Mouse (Mus musculus) kidney, adult 9 months (tissue): ENCODE measurements around the gene Tsnax.
A peak's percentile ranks its signal among the peaks of the same experiment; 100 is the strongest.

Source experiments
- DNase-seq: peaks from one replicate; pipeline ENCODE4 v3.0.0; 2022

Gene Tsnax

DNA sequence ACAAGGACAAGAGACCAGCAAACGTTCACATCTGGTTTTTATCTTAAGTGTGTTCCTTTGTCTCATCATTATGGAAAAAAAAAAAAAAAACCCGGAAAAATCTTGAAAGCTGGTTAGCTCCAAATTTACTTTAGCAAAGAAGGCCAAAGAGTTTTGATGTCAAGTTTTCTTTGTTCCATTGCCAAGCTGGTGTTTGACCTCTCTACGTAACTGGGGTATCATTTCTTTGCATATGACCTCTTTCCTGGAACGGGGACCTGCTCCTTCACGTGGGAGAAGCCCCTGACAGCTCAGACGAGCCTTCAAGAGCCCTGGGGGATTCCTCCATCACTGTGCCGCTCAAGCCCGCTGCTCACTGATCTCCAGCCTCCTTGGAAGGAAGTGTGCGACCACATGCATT, 31.1 kb downstream of the Tsnax start:
- DNase-seq, result no peak

DNA sequence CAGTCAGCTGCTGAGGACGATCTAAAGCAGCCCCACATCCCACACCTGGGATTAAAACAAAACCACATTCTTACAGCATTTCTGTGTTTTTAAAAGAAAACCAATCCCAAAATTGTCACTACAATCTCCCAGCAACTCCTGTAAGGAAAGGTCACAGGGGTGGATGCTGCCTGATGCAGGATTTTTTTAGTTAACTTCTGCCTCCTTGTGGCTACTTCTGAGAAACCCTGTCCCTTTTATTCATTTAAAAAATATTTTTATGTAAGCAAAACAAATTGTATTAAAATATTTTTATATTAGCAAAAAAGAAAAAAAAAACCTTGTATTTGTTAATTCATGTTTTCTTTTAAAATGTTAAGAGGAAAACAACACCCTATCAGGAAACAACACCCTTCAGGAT, 33.0 kb downstream of the Tsnax start:
- no peak for DNase-seq

DNA sequence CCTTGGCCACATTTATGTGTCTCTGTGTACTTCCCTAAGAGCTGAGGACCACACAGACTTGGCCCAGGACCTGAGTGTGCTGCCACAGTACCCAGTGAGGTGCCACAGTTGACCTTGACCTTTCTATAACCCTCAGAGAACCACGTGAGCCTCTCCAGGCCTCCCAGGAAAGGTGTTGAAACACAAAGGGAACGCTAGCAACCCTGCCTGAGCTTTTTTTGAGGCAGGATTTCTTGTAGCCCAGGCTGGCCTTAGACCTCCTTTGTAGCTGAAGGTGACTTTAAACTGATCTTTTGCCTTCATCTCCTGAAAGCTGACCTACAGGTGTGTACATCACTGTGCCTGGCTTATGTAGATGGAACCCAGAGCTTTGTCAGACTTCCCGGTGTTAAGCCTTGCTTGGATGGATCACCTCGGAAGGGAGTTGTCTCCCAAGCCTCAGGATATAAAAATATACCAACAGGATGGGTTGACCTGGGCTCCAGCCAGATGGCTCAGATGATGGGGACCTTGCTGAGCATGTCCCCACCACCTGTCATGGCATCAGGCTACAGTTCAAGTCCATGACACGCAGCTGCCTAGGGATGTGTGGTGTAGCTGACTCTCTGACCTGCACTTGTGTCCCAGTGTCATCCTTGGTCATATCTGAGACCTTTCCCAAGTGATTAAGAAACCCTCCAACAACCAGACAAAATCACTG, 36.4 kb downstream of the Tsnax start:
- no peak for DNase-seq

DNA sequence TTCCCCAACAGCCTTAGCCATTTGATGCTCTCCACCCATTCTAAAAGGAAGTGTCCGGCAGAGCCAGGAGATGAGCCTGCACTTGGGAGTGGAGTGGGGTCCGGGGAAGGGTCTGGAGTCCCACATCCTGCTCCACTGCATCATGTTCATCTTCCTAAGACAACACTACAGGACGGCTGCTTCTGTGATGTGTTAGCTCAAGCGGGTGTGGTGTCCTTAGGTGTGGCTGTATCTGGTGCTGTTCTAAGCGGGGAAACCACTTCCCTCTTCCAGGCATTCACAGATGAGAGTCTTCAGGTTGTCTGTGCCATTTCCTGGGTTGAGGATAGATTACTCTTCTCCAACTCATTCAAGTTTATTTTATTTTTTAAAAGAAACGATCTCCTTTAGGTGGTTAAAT, 37.0 kb downstream of the Tsnax start:
- no peak for DNase-seq

DNA sequence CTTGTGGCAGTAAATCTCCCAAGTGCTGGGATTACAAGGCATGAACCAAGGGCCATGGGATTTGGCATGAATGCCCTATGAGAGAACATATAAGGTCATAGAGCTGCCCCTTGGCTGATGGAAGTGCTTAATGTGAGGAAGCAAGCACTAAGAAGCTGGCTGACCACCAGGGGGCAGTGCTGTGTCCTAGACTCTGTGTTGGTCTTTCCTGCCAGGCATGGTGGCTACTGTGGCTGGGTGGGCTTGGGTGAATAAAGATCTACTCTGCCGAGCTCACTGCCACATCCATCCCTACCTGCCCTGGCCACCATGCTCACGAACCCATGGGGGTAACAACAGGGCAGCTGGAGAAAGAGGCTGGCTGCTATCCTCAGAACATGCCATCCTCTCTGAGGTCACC, 39.2 kb downstream of the Tsnax start:
- peak; percentile 59 for DNase-seq

DNA sequence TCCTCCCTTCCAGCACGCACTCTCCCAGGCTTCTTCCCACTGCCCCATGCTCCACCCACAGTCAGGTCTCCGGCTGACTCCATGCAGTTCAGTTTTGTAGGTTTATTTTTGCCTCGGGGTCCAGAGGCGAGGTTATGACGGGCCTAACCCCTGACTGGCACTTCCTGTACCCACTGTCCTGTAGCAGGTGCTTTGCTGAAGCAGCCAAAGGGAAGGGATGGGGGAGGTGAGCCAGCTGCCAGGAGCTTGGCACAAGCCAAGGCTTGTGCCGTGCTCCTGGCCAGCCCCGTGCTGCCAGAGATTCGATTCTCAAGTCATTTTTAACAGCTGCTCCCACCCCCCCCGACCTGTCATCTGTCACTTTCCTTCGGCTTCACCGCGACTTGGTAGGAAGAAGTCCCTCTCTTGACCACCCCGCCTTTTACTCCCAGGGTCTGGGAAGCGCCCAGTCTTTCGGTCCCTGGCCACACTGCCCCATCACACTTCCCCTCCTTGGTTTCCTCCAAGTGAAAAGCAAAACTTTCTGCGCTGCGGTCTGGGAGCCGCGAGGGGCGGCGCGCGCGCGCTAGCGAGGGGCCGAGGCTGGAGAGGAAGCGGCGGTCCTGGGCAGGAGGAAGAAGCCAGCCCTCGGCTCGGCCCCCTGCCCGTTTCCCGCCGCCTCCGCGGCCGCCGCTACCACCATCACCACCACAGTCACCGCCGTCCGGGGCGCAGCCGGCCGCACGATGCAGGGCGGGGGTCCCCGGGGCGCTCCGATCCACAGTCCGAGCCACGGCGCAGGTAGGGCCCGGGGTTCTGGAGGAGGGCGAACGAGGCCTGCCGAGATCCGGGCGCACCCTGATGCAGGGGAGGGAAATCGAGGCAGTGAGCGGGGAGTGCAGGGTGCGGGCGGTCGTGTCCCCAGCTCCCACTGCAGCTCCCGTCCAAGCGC, 41.0 kb downstream of the Tsnax start, which contains the start of gene Disc1:
Gene Disc1 (plus strand): TSS at position 691 of the 931 bp plus-strand sequence.
- no peak for DNase-seq

DNA sequence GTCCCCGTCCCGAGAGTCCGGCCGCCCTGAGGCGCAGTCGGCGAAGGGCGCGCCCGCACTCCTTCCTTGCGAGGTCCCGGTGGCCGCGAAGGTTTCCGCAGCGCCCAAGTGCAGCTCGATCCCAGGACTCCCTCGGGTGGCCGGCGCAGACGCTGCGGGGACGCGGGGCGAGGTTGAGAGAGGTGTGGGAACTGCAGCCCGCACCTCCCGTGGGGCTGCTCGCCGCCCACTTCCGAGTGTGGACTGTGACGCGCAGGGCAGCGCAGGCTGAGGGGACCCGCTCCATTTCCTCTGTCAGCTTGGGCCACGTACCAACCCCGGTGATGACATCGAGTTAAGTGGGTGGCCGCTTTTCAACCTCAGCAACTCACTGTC, 41.6 kb downstream of the Tsnax start:
- peak; percentile 29 for DNase-seq

DNA sequence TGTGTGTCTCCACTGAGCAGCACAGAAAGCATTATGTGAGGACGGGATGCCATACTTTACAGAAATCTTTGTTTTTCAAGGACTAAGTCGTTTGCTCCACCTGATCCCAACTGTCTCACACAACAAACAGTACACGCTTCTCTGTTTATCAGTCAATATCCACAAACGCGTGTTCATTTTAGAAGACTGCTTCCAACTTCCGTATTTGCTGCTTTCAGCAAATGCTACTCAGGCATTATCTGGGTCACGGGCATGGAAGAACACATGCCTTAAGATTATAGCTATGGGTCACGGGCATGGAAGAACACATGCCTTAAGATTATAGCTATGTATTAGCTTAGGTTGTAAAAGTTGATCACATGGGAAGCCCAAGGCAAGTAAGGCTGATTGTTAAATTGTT, 48.1 kb downstream of the Tsnax start:
- DNase-seq, result no peak

DNA sequence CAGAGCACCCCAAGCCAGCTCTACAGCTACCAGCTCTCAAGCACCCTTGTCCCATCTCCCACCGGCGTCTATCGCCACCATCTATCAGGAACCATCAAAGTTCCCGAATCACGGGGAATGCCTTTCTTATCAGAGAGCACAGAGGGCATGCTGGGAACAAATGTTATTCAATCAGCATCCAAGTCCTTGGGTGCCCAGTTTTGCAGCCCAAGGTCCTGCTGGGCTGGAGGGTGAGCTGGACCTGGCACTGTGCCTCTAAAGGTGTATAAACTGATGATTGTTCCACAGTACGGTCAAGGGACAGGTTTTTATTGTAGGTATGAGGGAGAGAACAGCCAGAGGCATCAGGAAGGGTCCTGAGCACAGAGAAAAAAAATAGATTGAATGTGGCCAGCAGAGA, 52.8 kb downstream of the Tsnax start:
- no peak for DNase-seq

DNA sequence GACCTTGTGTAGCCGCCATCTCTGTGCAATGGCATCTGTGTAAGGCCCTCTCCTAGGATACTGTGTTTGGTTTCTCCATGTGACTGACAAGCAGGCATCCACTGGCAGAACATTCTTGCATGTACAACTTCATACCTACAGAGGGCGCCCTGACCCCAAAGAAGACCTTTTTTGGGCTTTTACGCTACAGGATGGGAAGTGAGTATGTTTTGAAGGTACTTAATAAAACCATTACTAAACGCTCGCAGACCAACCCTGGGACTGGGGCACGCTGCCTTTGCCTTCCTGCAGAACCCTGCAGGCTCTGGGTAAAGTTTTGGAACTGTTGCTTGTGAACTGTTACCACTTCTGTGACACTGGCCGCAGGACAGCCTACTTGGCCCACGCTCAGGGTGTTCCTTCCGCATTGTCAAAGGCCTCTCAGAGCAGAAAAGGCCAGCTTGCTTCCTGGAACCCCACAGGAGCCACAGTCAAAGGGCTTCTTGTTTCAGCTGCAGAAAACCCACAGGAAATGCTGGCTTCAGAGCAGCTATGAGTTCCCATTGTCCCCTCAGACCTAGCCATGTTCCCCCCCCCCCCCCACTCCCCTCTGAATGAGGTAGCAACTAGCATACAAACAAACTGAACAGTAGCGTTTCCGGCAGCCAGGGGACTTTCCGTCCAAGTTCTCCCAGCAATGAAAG, 54.3 kb downstream of the Tsnax start:
- peak; percentile 75 for DNase-seq

DNA sequence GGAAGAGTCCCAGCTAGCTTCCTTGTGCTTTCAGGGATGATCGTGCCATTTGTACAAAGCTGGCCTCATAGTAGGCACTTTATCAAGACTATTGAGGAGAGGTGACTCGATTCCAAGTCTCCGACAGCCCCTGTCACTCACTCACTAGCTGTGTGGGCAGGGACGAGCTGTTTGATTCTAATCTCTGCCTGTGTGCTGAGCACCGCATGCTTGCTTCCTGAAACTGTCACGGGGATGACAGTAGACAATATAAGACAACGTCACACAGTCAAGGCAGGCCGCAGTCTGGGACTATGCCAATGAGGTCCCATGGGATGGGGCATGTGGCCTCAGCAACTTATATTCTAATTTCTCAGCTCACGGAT, 54.8 kb downstream of the Tsnax start:
- DNase-seq, result peak; percentile 49

DNA sequence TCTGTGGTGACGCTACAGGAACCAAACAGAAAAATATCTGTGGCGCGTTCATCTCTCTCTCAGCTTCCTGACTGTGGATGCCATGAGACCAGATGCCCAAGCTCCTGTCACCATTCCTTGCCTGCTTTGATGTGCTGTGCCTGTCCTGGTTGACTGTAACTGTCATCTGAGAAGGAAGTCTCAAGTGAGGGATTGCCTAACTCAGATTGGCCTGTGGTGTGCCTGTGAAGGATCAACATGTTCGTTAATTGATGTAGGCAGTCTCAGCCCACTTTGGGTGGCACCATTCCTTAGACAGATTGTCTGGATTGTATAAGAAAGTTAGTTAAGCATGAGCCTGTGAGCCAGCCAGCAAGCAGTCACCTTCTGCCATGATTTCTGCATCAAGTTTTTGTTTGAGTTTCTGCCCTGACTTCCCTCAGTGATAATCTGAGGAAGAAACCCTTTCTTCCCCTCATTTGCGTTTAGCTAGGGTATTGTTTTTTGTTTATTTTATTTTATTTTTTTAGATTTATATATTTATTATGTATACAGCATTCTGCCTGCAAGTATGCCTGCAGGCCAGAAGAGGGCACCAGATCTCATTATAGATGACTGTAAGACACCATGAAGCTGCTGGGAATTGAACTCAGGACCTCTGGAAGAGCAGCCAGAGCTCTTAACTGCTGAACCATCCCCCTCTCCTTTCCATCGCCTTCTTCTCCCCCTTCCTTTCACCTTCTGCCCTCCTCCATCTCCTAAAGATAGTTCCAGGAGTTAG, 55.5 kb downstream of the Tsnax start:
- DNase-seq, result no peak

DNA sequence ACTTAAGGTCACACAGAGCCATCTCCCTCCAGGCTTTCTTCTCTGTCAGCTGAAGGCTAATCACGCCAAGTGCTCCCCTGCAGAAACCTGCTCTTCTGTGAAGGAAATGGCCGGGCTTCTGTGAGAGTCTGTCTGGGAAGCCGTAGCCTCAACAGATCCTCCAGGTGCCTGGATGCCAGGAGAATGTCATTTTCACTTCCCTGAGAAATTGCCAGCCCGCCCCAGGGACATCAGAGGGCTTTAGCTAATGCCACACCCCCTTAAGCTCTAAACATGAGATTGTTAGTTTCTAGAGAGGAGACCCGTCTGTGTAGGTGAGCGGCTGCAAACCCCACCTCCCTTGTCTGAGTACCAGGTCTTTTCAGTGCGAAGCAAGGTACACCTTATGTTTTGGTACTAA, 56.5 kb downstream of the Tsnax start:
- no peak for DNase-seq

DNA sequence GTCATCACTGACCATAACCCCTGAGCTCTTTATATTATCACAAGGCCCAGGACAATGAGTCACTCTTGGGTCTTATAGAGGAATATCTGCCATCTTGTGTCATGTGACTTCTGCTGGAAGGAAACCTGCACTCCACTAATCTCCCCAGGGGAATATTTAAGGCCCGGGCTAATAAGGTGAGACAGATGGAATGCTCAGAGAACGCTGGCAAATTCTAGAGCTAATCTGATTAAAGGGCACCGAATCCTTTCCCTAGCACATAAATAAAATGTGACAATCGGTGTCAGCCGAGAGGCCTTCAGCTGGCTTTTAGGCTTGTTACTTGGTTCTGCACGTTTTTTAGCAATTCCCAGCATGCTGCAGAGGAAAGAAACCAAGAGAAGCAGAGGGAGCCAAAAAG, 56.9 kb downstream of the Tsnax start:
- no peak for DNase-seq

DNA sequence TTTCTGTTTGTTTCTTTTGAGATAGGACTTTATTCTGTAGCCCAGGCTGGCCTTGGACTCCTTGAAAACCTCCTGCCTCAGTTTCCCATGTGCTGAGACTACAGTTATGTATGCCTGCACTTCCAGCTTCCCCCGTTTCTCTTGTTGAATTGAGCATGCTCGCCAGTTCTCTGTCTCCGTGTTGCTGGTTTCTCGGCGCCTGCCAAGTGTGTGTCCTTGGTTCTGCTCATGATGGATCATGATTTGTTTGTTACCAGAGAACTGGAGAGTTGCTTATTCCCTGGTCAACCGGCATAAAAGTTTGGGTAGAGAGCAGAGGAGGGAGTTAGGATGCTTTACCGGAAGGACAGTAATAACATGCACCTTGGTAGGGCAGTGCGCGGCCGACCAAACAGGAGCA, 61.3 kb downstream of the Tsnax start:
- DNase-seq, result no peak

DNA sequence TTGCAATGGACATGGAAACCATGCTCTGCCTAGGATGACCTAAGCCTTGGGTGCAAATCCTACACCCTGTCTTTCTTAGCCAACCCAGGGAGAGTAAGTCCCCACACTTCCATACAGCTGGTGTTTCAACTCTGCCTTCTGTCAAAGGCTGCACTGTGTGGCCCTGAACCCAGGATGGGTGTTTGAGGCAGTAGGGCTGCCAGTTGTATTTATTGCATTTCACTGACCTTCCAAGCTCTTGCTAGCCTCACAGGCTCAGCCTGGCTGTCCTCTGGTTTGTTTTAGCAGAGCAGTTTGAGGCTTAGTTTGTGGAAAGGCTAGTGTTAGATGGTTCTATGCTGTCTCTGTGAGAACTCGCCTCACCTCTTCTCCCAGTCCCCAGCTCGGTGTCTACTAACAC, 61.8 kb downstream of the Tsnax start:
- DNase-seq, result no peak

DNA sequence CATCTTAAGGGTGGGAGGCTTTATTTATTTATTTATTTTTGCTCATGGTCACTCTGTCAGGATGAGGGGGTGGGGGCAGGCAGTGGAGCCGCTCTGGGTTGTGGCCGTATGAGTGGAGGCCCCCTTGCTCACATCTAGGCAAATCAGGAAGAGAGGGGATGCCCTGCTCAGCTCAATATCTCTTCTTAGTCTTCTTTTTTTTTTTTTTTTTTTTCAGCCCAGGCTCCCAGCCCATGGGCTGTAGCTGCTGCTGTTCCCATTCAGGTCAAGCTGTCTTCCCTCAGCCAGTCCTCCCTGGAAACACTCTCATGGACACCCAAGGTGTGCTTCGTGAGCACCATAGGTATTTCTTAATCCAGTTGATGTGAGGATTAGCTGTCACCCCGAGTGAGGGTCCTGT, 62.6 kb downstream of the Tsnax start:
- no peak for DNase-seq

DNA sequence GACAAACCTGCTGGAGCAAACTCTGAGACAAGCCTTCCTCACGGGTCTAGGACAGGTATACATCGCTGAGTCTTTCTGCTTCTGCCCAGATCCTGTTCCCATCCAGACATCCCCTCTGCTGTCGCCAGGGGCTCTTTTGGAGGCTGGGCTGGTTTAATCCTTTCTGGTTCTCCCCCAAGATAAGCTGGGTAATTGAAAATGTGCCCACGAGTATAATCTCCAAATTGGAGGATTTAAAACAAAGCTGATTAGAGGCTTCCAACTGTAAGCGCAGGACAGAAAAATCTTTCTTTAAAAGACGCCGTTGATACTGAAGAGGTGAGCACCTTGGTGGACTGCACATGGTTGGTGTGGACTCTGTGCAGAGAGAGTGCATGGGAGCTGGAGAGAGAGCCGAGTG, 64.5 kb downstream of the Tsnax start:
- DNase-seq, result no peak

DNA sequence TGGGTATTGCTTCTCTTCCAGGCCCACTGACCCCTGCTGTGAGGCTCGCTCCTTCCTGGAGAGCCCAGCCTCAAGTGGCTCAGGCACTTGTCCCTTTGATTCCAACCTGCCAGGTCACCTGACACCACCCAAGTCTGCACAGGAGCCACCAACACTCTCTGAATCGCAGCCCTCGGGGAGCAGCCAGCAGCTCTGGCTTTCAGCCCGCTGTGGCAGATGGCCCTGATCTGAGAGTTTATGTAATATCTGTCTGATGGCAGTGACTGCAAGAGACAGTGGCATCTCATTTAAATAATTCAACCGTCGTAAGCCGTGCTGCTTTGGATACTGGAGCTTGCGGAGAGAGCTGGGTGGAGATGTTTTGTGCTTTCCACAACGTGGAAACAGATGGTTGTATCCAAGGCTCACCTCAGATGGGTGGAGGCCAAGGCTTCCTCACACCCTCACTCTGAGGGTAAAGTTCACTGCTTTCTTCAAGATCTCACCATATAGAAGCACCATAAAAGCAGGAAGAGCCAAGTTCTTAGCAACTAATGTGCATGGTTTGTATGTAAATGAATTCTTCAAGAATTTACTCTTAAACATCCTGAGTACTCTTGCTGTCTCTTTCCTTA, 66.1 kb downstream of the Tsnax start:
- no peak for DNase-seq

DNA sequence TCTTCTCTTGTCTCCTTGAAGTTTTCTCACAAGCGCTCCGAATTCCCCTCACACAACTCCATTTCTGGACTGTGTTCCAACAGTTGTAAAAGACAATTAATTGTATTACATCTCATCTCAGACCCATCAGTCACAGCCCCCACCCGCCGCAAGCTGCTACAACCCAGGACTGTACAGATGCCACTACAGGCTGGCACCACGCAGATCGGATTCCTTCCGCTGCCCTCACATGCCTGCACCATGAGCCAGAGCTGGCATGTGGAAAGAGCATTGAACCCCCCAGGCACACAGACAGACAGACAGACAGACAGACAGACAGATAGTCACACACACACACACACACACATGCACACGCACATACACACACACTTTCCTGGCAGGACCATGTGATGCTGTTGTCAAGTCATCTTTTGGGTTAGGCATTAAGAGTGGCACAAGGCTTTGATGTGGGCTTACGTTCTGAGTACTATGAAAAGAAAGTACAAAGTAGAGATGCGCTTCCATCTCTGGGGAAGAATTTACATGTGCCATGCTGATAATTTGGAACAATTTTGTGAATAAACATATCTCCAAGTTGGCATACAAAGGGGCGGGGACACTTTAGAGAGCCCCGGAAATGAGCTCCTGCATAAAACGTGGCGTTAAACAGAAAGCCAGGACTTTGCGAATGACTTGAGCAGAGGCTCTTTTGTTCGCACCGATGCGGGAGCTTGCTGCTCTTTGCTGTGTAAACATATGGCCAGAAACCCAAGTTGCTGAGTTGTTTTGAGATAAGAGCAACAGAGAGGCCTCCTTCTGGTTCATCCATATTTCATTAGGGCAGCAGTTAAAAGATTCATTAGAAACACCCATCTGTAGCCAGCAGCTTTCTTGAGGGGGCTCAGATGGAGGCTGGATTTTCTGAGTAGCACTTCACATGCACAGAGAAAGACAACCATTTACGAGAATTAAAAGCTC, 67.9 kb downstream of the Tsnax start:
- no peak for DNase-seq

DNA sequence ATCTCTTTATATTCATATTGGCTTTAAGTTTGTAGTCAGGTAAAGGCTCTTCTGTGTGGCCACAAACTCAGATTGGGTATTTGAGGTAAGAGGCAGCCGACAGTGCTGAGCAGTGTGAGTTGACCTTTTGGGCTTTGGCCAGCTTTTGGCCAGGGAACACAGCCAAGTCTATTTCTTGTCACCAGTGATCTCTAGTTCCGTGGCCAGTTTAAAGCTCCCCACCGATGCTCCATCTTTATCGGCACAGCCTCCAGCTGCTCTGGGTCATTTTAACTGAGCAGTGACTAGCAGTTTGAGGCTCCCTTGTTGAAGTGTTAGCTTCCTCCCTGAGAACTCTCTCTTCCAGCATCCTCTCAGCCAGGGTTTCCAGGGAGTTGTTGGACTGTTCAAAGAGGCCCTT, 70.9 kb downstream of the Tsnax start:
- DNase-seq, result peak; percentile 72
